Mouse (Mus musculus) neural tube, embryonic 12.5 days (tissue): ENCODE results near the gene Edc3. TPM values are rescaled to one million over a fixed set of nuclear protein-coding genes. Genes with fewer than 3 reads are reported as not detected.
A peak's percentile ranks its signal among the peaks of the same experiment; 100 is the strongest.

Source experiments
- ATAC-seq: fragments of 200-750 bp; cut with Nextera tagmentation; 2 replicates; pipeline ENCODE4 v1.8.0; 2017; ENCODE audit warnings: low read depth, mild to moderate bottlenecking, moderate TSS enrichment, moderate library complexity; ENCODE audit not compliant: low FRiP score
- H3K27ac ChIP-seq: fragments of 300-500 bp; sonication (generic); 2 replicates; pipeline ENCODE4 v1.5.1; 2016
- H3K27me3 ChIP-seq: fragments of 300-500 bp; sonication (generic); replicated peaks from 2 replicates; pipeline ENCODE4 v1.6.1; 2016; ENCODE audit warnings: mild to moderate bottlenecking
- H3K36me3 ChIP-seq: fragments of 300-500 bp; sonication (generic); 2 replicates; pipeline ENCODE4 v1.6.1; 2016; ENCODE audit warnings: mild to moderate bottlenecking
- H3K4me1 ChIP-seq: fragments of 300-500 bp; sonication (generic); 2 replicates; pipeline ENCODE4 v1.6.1; 2016
- H3K4me2 ChIP-seq: fragments of 300-500 bp; sonication (generic); replicated peaks from 2 replicates; pipeline ENCODE4 v1.6.1; 2016; ENCODE audit warnings: mild to moderate bottlenecking
- H3K4me3 ChIP-seq: fragments of 300-500 bp; sonication (generic); 2 replicates; pipeline ENCODE4 v1.5.1; 2016
- H3K9ac ChIP-seq: fragments of 300-500 bp; sonication (generic); 2 replicates; pipeline ENCODE4 v1.6.1; 2016; ENCODE audit warnings: mild to moderate bottlenecking
- H3K9me3 ChIP-seq: fragments of 300-500 bp; sonication (generic); 2 replicates; pipeline ENCODE4 v1.6.1; 2016; ENCODE audit warnings: mild to moderate bottlenecking
- WGBS: fragments of 180-500 bp; shearing (Covaris S2); methylation state at CpG from one replicate; pipeline ENCODE4 v1.1.7; 2016; 5-methylcytosine and 5-hydroxymethylcytosine counted together
- polyA plus RNA-seq: library from polyadenylated mRNA; unstranded; fragments of >200 nt; fragmentation: Nextera tagmentation; extraction: Ambion mirVana; gene quantifications from 2 replicates; pipeline ENCODE4 v1.2.1, GENCODE M21; 2016

Gene Edc3
- polyA plus RNA-seq, 1 experiment from 2014 or later = 41.0 TPM

GRCm38 (mm10) chr9:57765364-57766351 lies 57.3 kb downstream of the Edc3 start, which contains the start of gene Clk3:
Clk3 (minus strand) TSS chr9:57765860.
- peaks cover 33% of the 10 kb centered on the region for H3K4me1 ChIP-seq
- peak within 1 kb of the TSS; percentile 96 for H3K9ac ChIP-seq
- peak within 1 kb of the TSS; percentile 95 for H3K4me2 ChIP-seq
- WGBS = under 1% methylated on average over 93 of the region's 93 CpGs
- no peaks in the 10 kb centered on the region for H3K27me3 ChIP-seq
- no peaks in the 10 kb centered on the region for H3K9me3 ChIP-seq
- H3K4me3 ChIP-seq = peak within 1 kb of the TSS; percentile 92
- peaks cover 10% of the 10 kb centered on the region for H3K36me3 ChIP-seq
- ATAC-seq = peak; percentile 73
- peak within 1 kb of the TSS; percentile 96 for H3K27ac ChIP-seq

- WGBS = 33% methylated on average over 6 of the region's 6 CpGs
- H3K9ac ChIP-seq = peak overlapping the region; percentile 96
- no peaks in the 10 kb centered on the region for H3K9me3 ChIP-seq
- H3K4me3 ChIP-seq = peak overlapping the region; percentile 92
- H3K27ac ChIP-seq = no peak overlapping the region
- H3K27me3 ChIP-seq = no peaks in the 10 kb centered on the region
- H3K4me2 ChIP-seq = peak overlapping the region; percentile 95
- ATAC-seq = no peak
- H3K4me1 ChIP-seq = peaks cover 33% of the 10 kb centered on the region
- peaks cover 3% of the 10 kb centered on the region; the same call in 1 of the 2 replicates for H3K36me3 ChIP-seq
Measured at GRCm38 (mm10) chr9:57766431-57766830, 58.1 kb downstream of the Edc3 start.

GRCm38 (mm10) chr9:57767231-57767630 lies 58.9 kb downstream of the Edc3 start:
- 95% methylated on average over 4 of the region's 4 CpGs for WGBS

GRCm38 (mm10) chr9:57769539-57770069 lies 61.3 kb downstream of the Edc3 start:
- WGBS = 81% methylated on average over 2 of the region's 2 CpGs

More at GRCm38 (mm10) chr9:57767231-57767630, 58.9 kb downstream of the Edc3 start:
- Histone ChIP-seq H3K27ac (no peak overlapping the region), H3K27me3 (no peaks in the 10 kb centered on the region), H3K4me1 (peaks cover 27% of the 10 kb centered on the region), H3K4me3 (no peak overlapping the region), H3K9me3 (no peaks in the 10 kb centered on the region), H3K36me3 (no peaks in the 10 kb centered on the region), H3K9ac (no peak overlapping the region), H3K4me2 (no peak overlapping the region)
- ATAC-seq = no peak

GRCm38 (mm10) chr9:57770214-57770613 lies 61.9 kb downstream of the Edc3 start:
- H3K27me3 ChIP-seq = no peaks in the 10 kb centered on the region
- H3K4me3 ChIP-seq = no peak overlapping the region
- H3K36me3 ChIP-seq = no peaks in the 10 kb centered on the region
- H3K4me2 ChIP-seq = no peak overlapping the region
- no peak overlapping the region for H3K27ac ChIP-seq
- no peaks in the 10 kb centered on the region for H3K9me3 ChIP-seq
- H3K4me1 ChIP-seq = peaks cover 8% of the 10 kb centered on the region
- no peak overlapping the region for H3K9ac ChIP-seq
- 87% methylated on average over 1 of the region's 1 CpGs for WGBS
- ATAC-seq = no peak

More at GRCm38 (mm10) chr9:57769539-57770069, 61.3 kb downstream of the Edc3 start:
- Histone ChIP-seq H3K4me3 (no peak overlapping the region), H3K36me3 (no peaks in the 10 kb centered on the region), H3K27ac (no peak overlapping the region), H3K4me2 (no peak overlapping the region), H3K4me1 (peaks cover 8% of the 10 kb centered on the region), H3K9me3 (no peaks in the 10 kb centered on the region), H3K27me3 (no peaks in the 10 kb centered on the region), H3K9ac (no peak overlapping the region)
- ATAC-seq = no peak

GRCm38 (mm10) chr9:57770836-57771235 lies 62.5 kb downstream of the Edc3 start:
- Histone ChIP-seq H3K4me1 (peaks cover 8% of the 10 kb centered on the region), H3K9ac (no peak overlapping the region), H3K36me3 (no peaks in the 10 kb centered on the region), H3K27me3 (no peaks in the 10 kb centered on the region), H3K9me3 (no peaks in the 10 kb centered on the region), H3K27ac (no peak overlapping the region), H3K4me3 (no peak overlapping the region), H3K4me2 (no peak overlapping the region)
- ATAC-seq = no peak
- 93% methylated on average over 2 of the region's 2 CpGs for WGBS

- WGBS = 78% methylated on average over 3 of the region's 3 CpGs
- no peak overlapping the region for H3K9ac ChIP-seq
- no peaks in the 10 kb centered on the region for H3K36me3 ChIP-seq
- H3K27me3 ChIP-seq = no peaks in the 10 kb centered on the region
- no peaks in the 10 kb centered on the region for H3K9me3 ChIP-seq
- H3K4me3 ChIP-seq = no peak overlapping the region
- no peak overlapping the region for H3K27ac ChIP-seq
- no peaks in the 10 kb centered on the region for H3K4me1 ChIP-seq
- ATAC-seq = no peak
- H3K4me2 ChIP-seq = no peak overlapping the region
Measured at GRCm38 (mm10) chr9:57773754-57774153, 65.4 kb downstream of the Edc3 start.

- H3K36me3 ChIP-seq = no peaks in the 10 kb centered on the region
- H3K27me3 ChIP-seq = no peaks in the 10 kb centered on the region
- H3K9ac ChIP-seq = no peak overlapping the region
- no peak overlapping the region for H3K27ac ChIP-seq
- no peaks in the 10 kb centered on the region for H3K9me3 ChIP-seq
- 10% methylated on average over 1 of the region's 1 CpGs for WGBS
- H3K4me1 ChIP-seq = no peaks in the 10 kb centered on the region
- no peak overlapping the region for H3K4me3 ChIP-seq
- H3K4me2 ChIP-seq = no peak overlapping the region
- no peak for ATAC-seq
Measured at GRCm38 (mm10) chr9:57774168-57774567, 65.8 kb downstream of the Edc3 start.

- H3K27ac ChIP-seq = no peak overlapping the region
- WGBS = 81% methylated on average over 5 of the region's 5 CpGs
- no peak overlapping the region for H3K9ac ChIP-seq
- H3K9me3 ChIP-seq = no peaks in the 10 kb centered on the region
- H3K4me2 ChIP-seq = no peak overlapping the region
- no peaks in the 10 kb centered on the region for H3K36me3 ChIP-seq
- no peak for ATAC-seq
- H3K27me3 ChIP-seq = no peaks in the 10 kb centered on the region
- no peaks in the 10 kb centered on the region for H3K4me1 ChIP-seq
- H3K4me3 ChIP-seq = no peak overlapping the region
Measured at GRCm38 (mm10) chr9:57775026-57775425, 66.7 kb downstream of the Edc3 start.

- Histone ChIP-seq H3K9me3 (no peaks in the 10 kb centered on the region), H3K4me1 (no peaks in the 10 kb centered on the region), H3K36me3 (no peaks in the 10 kb centered on the region), H3K27me3 (no peaks in the 10 kb centered on the region), H3K4me2 (no peak overlapping the region), H3K4me3 (no peak overlapping the region), H3K9ac (no peak overlapping the region), H3K27ac (no peak overlapping the region)
- WGBS = 70% methylated on average over 4 of the region's 4 CpGs
- ATAC-seq = no peak
Measured at GRCm38 (mm10) chr9:57775736-57776135, 67.4 kb downstream of the Edc3 start.

- Histone ChIP-seq H3K4me2 (no peak overlapping the region), H3K9ac (no peak overlapping the region), H3K36me3 (no peaks in the 10 kb centered on the region), H3K9me3 (no peaks in the 10 kb centered on the region), H3K27me3 (no peaks in the 10 kb centered on the region), H3K27ac (no peak overlapping the region), H3K4me1 (no peaks in the 10 kb centered on the region), H3K4me3 (no peak overlapping the region)
- 95% methylated on average over 3 of the region's 3 CpGs for WGBS
- no peak for ATAC-seq
Measured at GRCm38 (mm10) chr9:57782656-57783055, 74.3 kb downstream of the Edc3 start.

GRCm38 (mm10) chr9:57789733-57790132 lies 81.4 kb downstream of the Edc3 start:
- no peak overlapping the region for H3K27ac ChIP-seq
- H3K4me3 ChIP-seq = no peak overlapping the region
- no peaks in the 10 kb centered on the region for H3K27me3 ChIP-seq
- peaks cover 52% of the 10 kb centered on the region for H3K36me3 ChIP-seq
- no peaks in the 10 kb centered on the region for H3K4me1 ChIP-seq
- H3K9ac ChIP-seq = no peak overlapping the region
- ATAC-seq = no peak
- 87% methylated on average over 3 of the region's 3 CpGs for WGBS
- H3K9me3 ChIP-seq = no peaks in the 10 kb centered on the region
- H3K4me2 ChIP-seq = no peak overlapping the region
